Mouse (Mus musculus) gastrocnemius, adult 18-20 months (tissue): Measurements from ENCODE around the gene Vcpkmt. TPM values are rescaled to one million over a fixed set of nuclear protein-coding genes. Genes with fewer than 3 reads are reported as not detected.

ENCODE experiments used
- DNase-seq: peaks from one replicate; pipeline ENCODE4 v3.0.0; 2021; ENCODE audit warnings: low spot score
- microRNA-seq: library from miRNA; unstranded; fragments of <30 nt; microRNA quantifications from one replicate; pipeline ENCODE4 v1.2.0, GENCODE M21; 2021
- total RNA-seq, 2 experiments: library from RNA; stranded (reverse); gene quantifications; 2 replicates each; pipeline ENCODE4 v1.2.3; 2021

The Vcpkmt gene
- total RNA-seq, 2 experiments from 2014 or later = 4.2 to 4.7 TPM

DNA sequence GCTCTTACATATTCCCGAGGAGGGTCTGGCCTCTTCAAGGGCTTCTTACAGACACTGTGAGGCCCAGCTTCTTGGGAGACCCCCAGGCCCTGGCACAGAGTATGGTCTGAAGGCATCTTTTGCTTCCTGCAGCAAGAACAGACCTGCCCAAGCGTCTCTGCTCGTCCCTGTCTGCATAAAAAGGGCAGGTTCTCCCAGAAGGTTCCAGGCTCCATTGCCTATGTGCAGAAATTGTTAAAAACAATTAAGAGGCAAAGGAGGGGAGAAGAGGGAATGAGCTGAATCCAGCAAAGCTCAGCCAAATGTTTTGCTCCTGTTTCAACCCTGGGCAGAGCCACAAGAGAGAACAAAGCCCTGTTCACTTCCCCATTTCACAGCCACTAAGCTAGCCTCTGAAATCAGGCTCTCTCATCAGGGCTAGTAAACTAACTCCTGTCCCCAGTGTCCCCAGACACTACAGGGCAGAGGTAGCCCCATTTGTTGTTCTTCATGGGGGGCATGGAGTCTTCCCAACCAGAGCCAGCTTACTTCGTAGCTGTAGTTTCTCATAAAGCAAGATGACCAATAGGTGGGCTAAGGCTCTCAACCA is 44.4 kb downstream of the Vcpkmt start:
- peak; percentile 7 for DNase-seq

DNA sequence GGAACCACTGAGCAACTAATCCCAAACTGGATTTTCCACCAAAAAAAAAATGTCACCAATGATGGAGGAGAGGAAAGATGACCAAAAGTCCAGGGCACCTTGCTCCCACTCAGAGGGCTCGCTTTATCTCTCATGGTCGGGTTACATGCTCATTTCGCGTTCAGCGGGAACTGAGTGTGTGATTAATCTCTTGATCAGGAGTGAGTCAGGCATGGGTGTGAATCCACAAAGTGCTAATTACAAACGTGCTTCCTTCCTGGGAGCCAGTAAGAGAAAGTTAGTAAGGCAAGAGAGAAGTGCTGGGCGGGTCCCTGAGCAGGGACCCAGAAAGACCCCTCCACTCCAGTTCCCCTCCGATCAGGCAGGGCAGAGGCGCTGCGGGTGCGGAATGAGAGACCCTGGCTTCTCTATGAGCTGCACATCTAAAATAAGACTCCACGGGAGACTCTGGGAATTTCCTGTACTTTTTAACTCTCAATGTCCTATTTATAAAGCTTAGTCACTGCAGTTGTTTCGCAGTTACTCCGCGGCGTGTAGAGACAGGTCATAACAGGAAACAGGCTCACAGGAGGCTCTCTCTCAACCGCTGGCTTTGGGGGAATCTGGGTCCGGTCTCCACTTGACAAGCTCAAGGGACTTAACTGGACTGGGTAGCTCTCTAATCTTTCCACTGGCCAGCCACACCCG is 45.0 kb downstream of the Vcpkmt start:
- peak; percentile 63 for DNase-seq

DNA sequence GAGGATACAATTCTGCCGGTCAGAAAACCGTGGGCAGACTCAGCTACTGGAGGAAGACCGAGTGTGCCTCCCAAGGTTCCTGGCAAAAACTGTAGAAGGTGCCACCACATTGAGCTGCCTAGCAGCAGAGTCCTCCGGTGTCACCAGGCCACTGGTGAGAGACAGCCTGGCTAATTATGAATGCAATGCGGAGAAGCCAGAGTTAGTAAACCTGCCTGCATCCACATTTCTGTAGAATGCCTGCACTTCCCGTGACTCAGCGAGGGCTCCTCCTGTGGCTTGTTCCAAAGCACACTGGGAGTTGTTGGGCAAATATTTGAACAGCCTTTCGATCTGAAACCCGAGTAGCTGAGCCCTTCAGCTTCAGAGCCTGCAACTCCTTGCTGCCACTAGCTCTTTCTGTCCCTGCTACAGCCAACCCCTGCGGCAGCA is 45.6 kb downstream of the Vcpkmt start:
- peak; percentile 60 for DNase-seq

DNA sequence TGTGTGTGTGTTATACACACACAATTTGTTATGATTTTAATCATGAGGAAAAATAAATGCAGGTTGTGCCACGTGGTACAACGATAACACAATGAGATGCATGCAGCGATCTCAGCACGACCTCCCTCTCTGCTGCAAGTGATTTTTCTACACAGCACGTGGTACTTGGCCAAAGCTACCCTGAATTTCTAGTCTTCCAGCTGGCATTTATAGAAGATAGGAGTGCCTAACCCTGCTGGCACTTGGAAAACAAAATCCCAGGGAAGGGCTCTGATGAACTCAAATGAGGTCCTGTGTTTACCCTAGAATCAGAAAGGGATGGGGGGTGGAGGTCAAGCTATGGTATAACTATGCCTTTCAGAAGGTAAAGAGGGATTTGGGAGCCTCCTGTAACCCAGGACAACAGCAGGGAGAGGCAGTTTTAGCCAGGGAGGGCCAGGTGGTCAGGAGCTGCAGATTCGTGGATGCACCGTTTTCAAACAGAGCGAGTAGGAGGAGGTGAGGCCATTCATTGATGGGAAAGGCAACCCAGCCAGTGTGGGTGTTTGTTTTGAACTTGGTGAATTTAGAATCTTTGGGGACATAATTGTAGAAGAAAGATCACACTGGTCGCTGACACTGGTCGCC is 46.1 kb downstream of the Vcpkmt start:
- DNase-seq = no peak

DNA sequence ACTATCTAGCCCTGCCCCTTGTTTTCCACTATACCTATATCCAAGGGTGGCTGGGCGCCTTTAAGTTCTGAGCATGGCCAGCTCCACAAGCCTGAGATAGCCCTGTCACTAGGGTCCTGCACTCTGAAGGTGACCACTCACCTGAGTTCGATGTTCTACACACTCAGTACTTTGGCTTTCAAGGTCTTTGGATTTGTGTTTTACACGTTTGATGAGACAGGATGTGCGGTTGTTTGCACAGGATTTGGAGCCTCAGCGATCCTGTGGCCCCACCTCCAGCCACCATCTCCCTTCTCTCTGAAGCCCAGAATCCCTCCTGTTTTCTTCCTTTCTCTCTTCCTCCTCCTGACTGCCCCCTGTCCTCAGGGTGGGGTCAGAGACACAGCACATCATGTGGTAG is 49.6 kb downstream of the Vcpkmt start:
- no peak for DNase-seq

DNA sequence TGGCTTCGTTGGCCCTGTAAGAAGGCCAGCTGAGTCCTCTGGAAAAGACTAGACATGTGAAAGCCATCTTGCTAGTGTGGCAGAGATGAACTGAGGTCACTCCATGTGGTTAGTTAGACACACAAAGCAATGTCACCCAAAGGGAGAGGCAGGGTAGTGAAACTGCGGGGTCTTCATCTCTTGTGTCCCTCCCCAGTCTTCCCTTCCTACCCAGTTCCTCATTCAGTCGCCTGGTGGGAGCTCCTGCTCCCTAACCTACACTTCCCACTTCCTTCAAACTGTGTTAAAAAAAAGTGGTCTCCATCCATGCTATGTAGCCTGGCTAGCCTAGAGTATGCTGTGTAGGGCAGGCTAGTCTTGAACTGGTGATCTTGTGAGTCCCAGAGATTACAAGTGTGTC is 50.3 kb downstream of the Vcpkmt start:
- DNase-seq = no peak

DNA sequence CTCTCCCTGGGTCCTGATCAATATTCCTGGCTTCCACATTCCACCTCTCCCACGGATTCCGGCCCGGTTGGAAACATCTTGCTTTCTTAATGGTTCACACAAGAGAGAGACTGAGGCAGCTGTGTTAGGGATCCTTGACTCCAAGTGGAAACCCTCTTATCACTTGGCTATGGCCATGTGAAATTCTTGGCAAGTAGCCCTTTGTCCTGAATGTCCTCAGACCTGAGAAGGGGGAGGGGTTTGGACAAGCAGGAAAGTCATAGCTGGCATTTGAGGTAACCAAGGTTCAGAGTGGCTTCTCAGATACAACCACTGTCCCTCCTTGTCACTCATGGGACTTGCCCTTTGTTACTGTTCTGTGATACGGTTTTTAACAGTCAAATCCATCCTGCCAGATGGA is 50.7 kb downstream of the Vcpkmt start:
- no peak for DNase-seq

DNA sequence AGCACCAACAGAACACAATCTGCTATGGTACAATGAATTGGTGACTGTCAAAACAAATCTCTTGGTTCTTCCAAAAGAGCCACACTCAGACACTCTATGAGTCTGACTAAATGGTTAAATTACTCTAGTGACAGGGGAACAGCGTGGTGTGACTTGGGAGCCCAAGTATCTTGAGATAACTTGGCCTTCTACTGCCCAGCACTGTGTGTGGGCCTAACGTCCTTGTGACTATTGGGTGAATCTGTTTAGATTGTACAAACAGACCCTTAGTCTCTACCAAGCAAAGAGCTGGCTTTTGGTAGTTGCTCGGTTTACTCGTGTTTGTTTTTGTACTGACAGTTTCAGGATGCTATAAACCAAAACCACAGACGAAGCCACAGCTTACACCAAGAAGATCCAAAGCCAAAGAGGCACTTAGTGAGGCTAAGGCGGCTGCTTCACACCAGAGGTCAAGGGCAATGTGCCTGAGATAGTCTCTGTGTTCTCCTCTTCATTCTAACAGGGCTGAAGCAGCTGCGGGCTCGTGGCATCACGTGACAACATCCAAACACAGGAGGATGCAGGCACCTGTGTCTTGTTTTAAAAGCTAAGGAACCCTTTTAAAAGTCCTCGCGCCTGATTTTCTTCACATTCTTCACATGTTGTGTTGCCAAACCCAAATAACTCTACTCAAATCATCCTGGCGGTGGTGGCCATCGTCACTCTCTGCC is 53.0 kb downstream of the Vcpkmt start:
- no peak for DNase-seq

DNA sequence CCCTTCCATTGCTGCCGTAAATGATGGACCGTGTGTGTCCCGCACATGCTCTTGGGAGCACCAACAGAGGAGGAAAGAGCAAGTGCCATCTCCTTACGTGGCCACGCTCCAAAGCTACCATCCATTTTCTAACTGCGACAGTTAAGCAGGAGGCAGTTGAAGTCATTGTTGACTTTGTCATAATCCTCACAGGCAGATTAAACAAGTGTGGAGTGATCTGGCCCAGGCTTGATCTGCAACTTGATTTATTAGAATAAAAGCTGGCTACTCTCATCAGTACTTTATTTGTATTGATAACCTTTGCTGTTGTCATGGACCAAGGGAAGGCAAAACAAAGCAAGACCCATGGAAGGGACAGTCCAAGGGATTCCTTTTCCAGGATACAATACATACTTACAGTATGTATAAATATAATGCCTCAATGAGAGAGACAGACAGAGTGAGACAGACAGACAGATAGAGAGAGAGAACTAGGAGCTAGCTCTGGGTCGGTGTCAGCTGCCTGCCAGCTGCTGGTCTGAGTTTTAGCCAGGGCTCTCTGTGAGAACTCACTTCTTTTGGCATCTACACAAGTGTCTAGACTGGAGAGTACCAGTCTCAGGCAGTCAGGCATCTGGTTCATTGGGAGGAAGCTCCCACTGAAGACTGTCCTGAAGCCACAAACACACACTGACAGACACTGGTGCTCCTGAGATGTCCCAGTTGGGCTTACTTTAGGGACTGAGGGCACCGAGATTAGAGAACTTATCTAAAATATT is 54.4 kb downstream of the Vcpkmt start:
- DNase-seq = no peak

Small RNA genes lying within 50 kb of the gene (microRNA-seq; reads per million reads assigned to microRNA genes)
- gene Gm23018 = not detected

Other genes with a start within 250 kb of the Vcpkmt start
- 10 to 100 TPM; 18.7 to 20.9 TPM for gene Nemf, start 225.9 kb downstream of the Vcpkmt start, total RNA-seq
- 10 to 100 TPM; 19.1 to 26.3 TPM for gene Arf6, start 210.9 kb downstream of the Vcpkmt start, total RNA-seq
- not detected for gene Gm9887, start 210.6 kb downstream of the Vcpkmt start, total RNA-seq
- gene Sos2, start 98.8 kb upstream of the Vcpkmt start, total RNA-seq = 10 to 100 TPM; 49.7 to 55.4 TPM
- 10 to 100 TPM; 37.6 to 42.5 TPM for gene L2hgdh, start 141.8 kb upstream of the Vcpkmt start, total RNA-seq
- 10 to 100 TPM; 20.1 to 23.3 TPM for gene Atp5s, start 141.9 kb upstream of the Vcpkmt start, total RNA-seq
- gene Cdkl1, start 208.2 kb upstream of the Vcpkmt start, total RNA-seq = 1 to 10 TPM; 1.0 to 1.6 TPM